Mouse (Mus musculus) limb, embryonic 14.5 days (tissue): ENCODE results near the gene Slc25a19. TPM values are rescaled to one million over a fixed set of nuclear protein-coding genes. Genes with fewer than 3 reads are reported as not detected.
A peak's percentile ranks its signal among the peaks of the same experiment; 100 is the strongest.

ENCODE experiments used
- ATAC-seq: fragments of 200-750 bp; cut with Nextera tagmentation; 2 replicates; pipeline ENCODE4 v1.8.0; 2017; ENCODE audit warnings: low read depth, moderate number of reproducible peaks, moderate TSS enrichment; ENCODE audit not compliant: low FRiP score
- DNase-seq: peaks from one replicate; pipeline ENCODE4 v3.0.0-alpha.2; 2015; ENCODE audit warnings: low spot score
- H3K27ac ChIP-seq: fragments of 300-500 bp; sonication (generic); replicated peaks from 2 replicates; pipeline ENCODE4 v1.5.1; 2014; ENCODE audit warnings: low read depth, mild to moderate bottlenecking, low read length, moderate library complexity, mixed read lengths
- H3K27me3 ChIP-seq: fragments of 300-500 bp; sonication (generic); 2 replicates; pipeline ENCODE4 v1.6.1; 2014; ENCODE audit warnings: low read length, mixed read lengths; ENCODE audit not compliant: control insufficient read depth, insufficient read depth
- H3K36me3 ChIP-seq: fragments of 300-500 bp; sonication (generic); 2 replicates; pipeline ENCODE4 v1.6.1; 2014; ENCODE audit warnings: mild to moderate bottlenecking, low read length, moderate library complexity, mixed read lengths; ENCODE audit not compliant: control insufficient read depth, insufficient read depth
- H3K4me1 ChIP-seq: fragments of 300-500 bp; sonication (generic); 2 replicates; pipeline ENCODE4 v1.6.1; 2014; ENCODE audit warnings: antibody characterized with exemption, low read length, mixed read lengths; ENCODE audit not compliant: control insufficient read depth, insufficient read depth
- H3K4me2 ChIP-seq: fragments of 300-500 bp; sonication (generic); replicated peaks from 2 replicates; pipeline ENCODE4 v1.6.1; 2014; ENCODE audit warnings: low read depth, mild to moderate bottlenecking, low read length, moderate library complexity; ENCODE audit not compliant: severe bottlenecking
- H3K4me3 ChIP-seq: fragments of 300-500 bp; sonication (generic); replicated peaks from 2 replicates; pipeline ENCODE4 v1.5.1; 2014; ENCODE audit warnings: low read length
- H3K9ac ChIP-seq: fragments of 300-500 bp; sonication (generic); 2 replicates; pipeline ENCODE4 v1.6.1; 2014; ENCODE audit warnings: mild to moderate bottlenecking, low read depth, low read length, moderate library complexity; ENCODE audit not compliant: severe bottlenecking
- H3K9me3 ChIP-seq: fragments of 300-500 bp; sonication (generic); 2 replicates; pipeline ENCODE4 v1.6.1; 2016; ENCODE audit warnings: low read length; ENCODE audit not compliant: control insufficient read depth
- POLR2A ChIP-seq: fragments of 200-500 bp; IDR thresholded peaks from 2 replicates; pipeline ENCODE4 v1.8.0; 2012; ENCODE audit warnings: inconsistent platforms, mild to moderate bottlenecking, moderate library complexity, borderline replicate concordance; ENCODE audit not compliant: insufficient read depth, insufficient read length; ENCODE audit errors: extremely low read depth
- WGBS: fragments of 180-500 bp; shearing (Covaris S2); extraction: QIAGEN DNeasy Blood & Tissue Kit; methylation state at CpG from one replicate; pipeline ENCODE4 v1.1.7; 2014; 5-methylcytosine and 5-hydroxymethylcytosine counted together
- polyA plus RNA-seq, 2 experiments: library from polyadenylated mRNA; depleted of rRNA in 1 of 2; stranded (reverse) in 1 of 2; unstranded in 1 of 2; fragments of >200 nt; fragmentation: Nextera tagmentation in 1 of 2; extraction: Ambion mirVana in 1 of 2; gene quantifications; 2 replicates each; pipeline versions ENCODE4 v1.2.1 to v1.2.3; 2012 to 2014

Slc25a19 gene
- polyA plus RNA-seq (2012; rRNA removed) = 30.7 and 36.3 TPM in 2 replicates
- 20.9 and 26.9 TPM in 2 replicates for polyA plus RNA-seq (2014; fragmentation: Nextera tagmentation; extraction: Ambion mirVana)

DNA sequence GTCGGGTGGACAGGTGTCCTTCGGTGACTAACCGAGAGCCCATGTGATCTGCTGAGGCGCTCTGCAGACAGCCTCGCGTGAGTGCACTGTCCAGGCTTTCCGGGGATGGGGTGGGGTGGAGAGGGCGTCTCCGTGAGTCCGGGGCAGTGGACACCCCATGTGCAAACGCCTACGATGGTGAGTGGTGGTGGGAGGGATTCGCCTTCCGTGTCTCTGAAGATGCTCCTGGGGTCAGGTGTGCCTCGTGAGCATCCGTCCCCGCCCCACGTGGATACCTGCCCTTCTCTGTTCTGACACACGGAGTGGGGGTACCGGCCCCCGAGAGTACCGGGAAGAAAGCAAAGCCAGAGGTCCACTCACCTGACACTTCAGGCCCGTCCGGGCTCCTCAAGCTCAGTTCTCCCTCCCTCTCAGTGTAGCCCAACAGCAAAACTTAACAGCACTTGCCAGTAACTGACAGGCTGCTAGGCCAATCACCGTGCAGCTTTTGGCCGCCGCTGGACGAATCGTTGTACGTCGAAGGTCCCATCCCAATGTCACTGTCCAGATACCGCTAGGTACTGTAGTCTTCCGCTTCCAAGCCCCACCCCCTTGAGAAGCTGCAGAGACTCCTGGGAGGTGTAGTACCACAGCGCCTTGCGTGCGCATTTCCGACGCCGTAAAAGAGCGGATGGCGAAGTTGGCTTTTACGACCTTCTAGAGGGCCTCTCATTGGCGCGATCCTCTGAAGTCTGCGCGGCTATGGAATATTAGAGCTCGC lies at the start of gene Slc25a19:
Slc25a19 (minus strand) TSS at position 591 of the 760 bp plus-strand sequence.
- no peak for TF ChIP-seq POLR2A
- 0 out of 2 replicates have a peak within 1 kb of the TSS, but pooled peaks have one; percentile 5 for H3K27ac ChIP-seq
- WGBS = under 1% methylated on average over 44 of the region's 47 CpGs
- H3K4me1 ChIP-seq = no peaks in the 10 kb centered on the region
- H3K9me3 ChIP-seq = no peaks in the 10 kb centered on the region
- H3K4me2 ChIP-seq = peak within 1 kb of the TSS; percentile 77
- DNase-seq (peak; percentile 99), ATAC-seq (peak; percentile 99)
- H3K36me3 ChIP-seq = peaks cover 7% of the 10 kb centered on the region
- H3K27me3 ChIP-seq = no peaks in the 10 kb centered on the region
- H3K4me3 ChIP-seq = peak within 1 kb of the TSS; percentile 67
- H3K9ac ChIP-seq = peak within 1 kb of the TSS; percentile 66

DNA sequence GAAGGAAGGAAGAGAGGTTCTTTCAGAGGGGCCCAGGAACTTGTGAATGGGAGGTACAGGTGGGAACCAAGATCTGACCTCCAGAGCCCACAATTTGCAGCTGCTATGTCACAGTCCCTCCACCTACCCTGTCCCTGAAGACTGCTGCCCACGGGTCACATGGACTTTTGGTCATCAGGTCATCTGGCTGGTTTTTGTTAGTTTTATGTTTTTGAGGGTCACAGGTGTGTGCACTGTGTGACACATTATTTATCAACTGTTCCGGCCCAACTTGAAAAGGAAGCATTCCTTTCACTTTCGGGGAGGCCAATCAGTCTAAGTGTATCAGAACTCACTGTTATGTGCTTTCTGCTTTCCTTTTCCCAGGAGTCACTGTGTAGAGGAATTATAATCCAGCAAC lies 49.4 kb upstream of the Slc25a19 start:
- H3K4me2 ChIP-seq = no peak overlapping the region
- DNase-seq (no peak), ATAC-seq (no peak)
- WGBS = 96% methylated on average over 3 of the region's 3 CpGs
- no peak for TF ChIP-seq POLR2A
- no peak overlapping the region for H3K9ac ChIP-seq
- H3K9me3 ChIP-seq = no peaks in the 10 kb centered on the region
- peaks cover 7% of the 10 kb centered on the region; the same call in 1 of the 2 replicates for H3K36me3 ChIP-seq
- H3K27ac ChIP-seq = no peak overlapping the region
- no peaks in the 10 kb centered on the region for H3K27me3 ChIP-seq
- H3K4me1 ChIP-seq = no peaks in the 10 kb centered on the region
- H3K4me3 ChIP-seq = no peak overlapping the region

DNA sequence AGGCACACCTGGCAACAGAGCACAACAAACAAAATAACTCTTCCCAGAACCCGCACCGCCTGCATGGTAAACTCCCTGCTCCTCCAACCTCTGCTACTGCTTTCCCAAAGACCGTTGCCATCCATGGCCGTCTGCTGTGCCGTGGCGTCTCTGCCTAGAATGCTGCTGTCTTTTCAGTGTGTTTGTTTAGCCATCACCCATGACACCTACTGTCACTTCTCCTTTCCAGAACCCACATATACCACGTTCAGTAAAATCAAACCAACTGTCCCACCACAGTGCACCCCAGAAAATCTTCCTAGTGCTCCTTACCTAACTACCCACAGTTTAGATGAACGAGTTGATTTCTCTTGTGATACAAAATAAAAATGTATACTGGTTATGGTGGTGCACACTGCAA lies 48.6 kb upstream of the Slc25a19 start:
- 96% methylated on average over 8 of the region's 8 CpGs for WGBS
- no peaks in the 10 kb centered on the region for H3K27me3 ChIP-seq
- no peak for DNase-seq

DNA sequence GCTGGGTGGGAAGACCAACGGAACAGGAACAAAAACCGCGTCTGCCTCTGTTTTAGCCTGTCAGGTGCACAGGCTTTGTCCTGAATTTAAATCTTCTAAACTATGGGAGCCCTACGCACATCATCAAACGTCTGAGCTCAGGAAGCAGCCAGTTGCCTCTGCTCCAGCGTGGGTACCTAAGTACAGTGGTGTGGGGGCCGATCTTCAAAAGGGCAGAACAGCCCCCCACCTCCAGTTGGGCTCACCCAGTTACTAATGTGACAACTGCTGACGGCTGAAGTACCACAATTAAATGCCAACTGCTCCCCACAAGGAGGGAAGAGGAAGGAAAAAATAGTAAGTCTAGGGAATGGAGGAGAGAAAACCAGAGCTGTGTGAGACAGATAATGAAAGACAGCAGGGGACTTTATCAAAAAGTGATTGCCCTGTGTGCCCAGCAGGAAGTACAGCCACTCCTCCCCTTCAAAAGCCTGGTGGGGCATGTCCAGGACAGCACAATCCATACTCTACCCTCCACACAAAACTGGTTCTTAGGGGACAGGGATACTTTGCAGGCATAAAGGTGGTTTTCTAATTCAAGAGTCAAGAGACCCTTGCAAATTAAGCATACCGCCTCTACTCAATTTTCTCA lies 46.3 kb upstream of the Slc25a19 start:
- Histone ChIP-seq H3K9me3 (no peaks in the 10 kb centered on the region), H3K4me3 (no peak overlapping the region), H3K27ac (no peak overlapping the region), H3K36me3 (peaks cover 5% of the 10 kb centered on the region; the same call in 1 of the 2 replicates), H3K27me3 (no peaks in the 10 kb centered on the region), H3K9ac (no peak overlapping the region), H3K4me2 (no peak overlapping the region), H3K4me1 (peaks cover 8% of the 10 kb centered on the region)
- no peak for TF ChIP-seq POLR2A
- no peak for DNase-seq
- WGBS = 75% methylated on average over 9 of the region's 9 CpGs
- no peak for ATAC-seq

More for the DNA sequence above, 48.6 kb upstream of the Slc25a19 start:
- Histone ChIP-seq H3K4me3 (no peak overlapping the region), H3K4me1 (no peaks in the 10 kb centered on the region), H3K36me3 (peaks cover 5% of the 10 kb centered on the region; the same call in 1 of the 2 replicates), H3K27ac (no peak overlapping the region), H3K4me2 (no peak overlapping the region), H3K9ac (no peak overlapping the region), H3K9me3 (no peaks in the 10 kb centered on the region)
- no peak for TF ChIP-seq POLR2A
- ATAC-seq = no peak

DNA sequence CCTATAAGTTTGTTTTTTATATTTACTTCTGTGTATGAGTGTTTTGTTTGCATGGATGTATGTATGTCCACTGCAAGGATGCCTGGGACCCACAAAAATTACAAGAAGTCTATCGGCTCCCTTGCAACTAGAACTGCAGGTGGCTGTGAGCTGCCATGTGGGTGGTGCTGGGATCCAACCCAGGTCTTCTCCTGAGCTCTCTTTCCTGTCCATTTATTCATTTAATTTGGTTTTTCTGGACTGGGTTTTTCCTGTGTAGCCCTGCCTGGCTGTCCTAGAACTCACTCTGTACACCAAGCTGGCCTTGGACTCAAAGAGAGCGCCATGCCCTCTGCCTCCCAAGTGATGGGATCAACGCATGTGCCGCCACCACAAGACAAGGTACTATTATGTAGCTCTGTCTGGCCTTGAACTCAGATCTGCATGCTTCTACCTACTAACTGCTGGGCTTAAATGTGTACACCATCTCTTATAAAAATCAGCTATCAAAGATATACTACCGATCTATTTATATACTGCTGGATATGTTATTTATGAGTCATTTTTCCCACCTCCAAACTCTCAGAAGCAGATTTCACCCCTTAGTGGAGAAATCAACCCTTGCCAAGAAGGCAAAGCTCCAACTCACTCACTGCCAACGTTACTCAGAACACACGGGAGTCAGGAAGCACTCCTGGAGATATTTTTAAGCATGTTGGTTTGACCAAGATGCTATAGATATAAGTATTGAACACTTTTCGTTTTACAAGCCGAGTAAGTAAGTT lies 45.6 kb upstream of the Slc25a19 start:
- Histone ChIP-seq H3K4me1 (peaks cover 8% of the 10 kb centered on the region), H3K27me3 (no peaks in the 10 kb centered on the region), H3K9me3 (no peaks in the 10 kb centered on the region), H3K9ac (no peak overlapping the region), H3K4me2 (no peak overlapping the region), H3K36me3 (peaks cover 5% of the 10 kb centered on the region; the same call in 1 of the 2 replicates), H3K27ac (no peak overlapping the region), H3K4me3 (no peak overlapping the region)
- TF ChIP-seq POLR2A = no peak
- ATAC-seq (no peak), DNase-seq (no peak)
- WGBS = 83% methylated on average over 9 of the region's 9 CpGs
